Mouse (Mus musculus) adrenal gland, adult 8-10 months (tissue): ENCODE data around the gene Wdr62. TPM values are rescaled to one million over a fixed set of nuclear protein-coding genes. Genes with fewer than 3 reads are reported as not detected.

Source experiments
- DNase-seq: peaks from one replicate; pipeline ENCODE4 v3.0.0; 2022
- total RNA-seq, 4 experiments: library from RNA; stranded (reverse); gene quantifications; 2 replicates each; pipeline ENCODE4 v1.2.4; 2022

Gene Wdr62
- total RNA-seq, 4 experiments from 2014 or later: 2.7 to 7.5 (median 4.5) TPM

- no peak for DNase-seq
Observed at GRCm38 (mm10) chr7:30300914-30301313, 20.7 kb upstream of the Wdr62 start.

GRCm38 (mm10) chr7:30297266-30297665, 17.0 kb upstream of the Wdr62 start:
- no peak for DNase-seq

GRCm38 (mm10) chr7:30296816-30297215, 16.6 kb upstream of the Wdr62 start:
- no peak for DNase-seq

- DNase-seq: peak; percentile 48
Observed at GRCm38 (mm10) chr7:30295103-30295502, 14.9 kb upstream of the Wdr62 start.

- DNase-seq: no peak
Observed at GRCm38 (mm10) chr7:30294296-30294695, 14.1 kb upstream of the Wdr62 start.

GRCm38 (mm10) chr7:30293795-30294194, 13.6 kb upstream of the Wdr62 start:
- no peak for DNase-seq

- DNase-seq: no peak
Observed at GRCm38 (mm10) chr7:30291215-30292131, 11.3 kb upstream of the Wdr62 start, which contains the start of gene Clip3. Gene Clip3, plus strand, starts transcription at chr7:30291728.

GRCm38 (mm10) chr7:30289714-30290399, 9.6 kb upstream of the Wdr62 start:
- DNase-seq: no peak

- DNase-seq: no peak
Observed at GRCm38 (mm10) chr7:30289071-30289713, 9.0 kb upstream of the Wdr62 start.

GRCm38 (mm10) chr7:30288046-30288445, 7.8 kb upstream of the Wdr62 start:
- no peak for DNase-seq

- DNase-seq: no peak
Observed at GRCm38 (mm10) chr7:30286701-30287410, 6.6 kb upstream of the Wdr62 start.

- no peak for DNase-seq
Observed at GRCm38 (mm10) chr7:30282740-30283139, 2.5 kb upstream of the Wdr62 start.

- no peak for DNase-seq
Observed at GRCm38 (mm10) chr7:30281522-30281921, 1.3 kb upstream of the Wdr62 start.

- DNase-seq: peak; percentile 89
Observed at GRCm38 (mm10) chr7:30280670-30281138, 485 bp upstream of the Wdr62 start.

GRCm38 (mm10) chr7:30279536-30279935, 683 bp downstream of the Wdr62 start:
- no peak for DNase-seq

GRCm38 (mm10) chr7:30278911-30279310, 1.3 kb downstream of the Wdr62 start:
- DNase-seq: no peak

- no peak for DNase-seq
Observed at GRCm38 (mm10) chr7:30274383-30274782, 5.8 kb downstream of the Wdr62 start.

- no peak for DNase-seq
Observed at GRCm38 (mm10) chr7:30269641-30270040, 10.6 kb downstream of the Wdr62 start.

GRCm38 (mm10) chr7:30266780-30267179, 13.4 kb downstream of the Wdr62 start:
- no peak for DNase-seq

- no peak for DNase-seq
Observed at GRCm38 (mm10) chr7:30265935-30266334, 14.3 kb downstream of the Wdr62 start.

- DNase-seq: no peak
Observed at GRCm38 (mm10) chr7:30265531-30265930, 14.7 kb downstream of the Wdr62 start.

GRCm38 (mm10) chr7:30265041-30265440, 15.2 kb downstream of the Wdr62 start:
- no peak for DNase-seq
